ENCODE assay signal across 10 mouse cellular contexts in genomic region chr17:35258492-35259478, GRCm38 (mm10). TPM values are rescaled to one million over a fixed set of nuclear protein-coding genes. Genes with fewer than 3 reads are reported as not detected.
DNase-seq lines count a peak whose midpoint lies in the region; ATAC-seq lines count a peak whose summit lies in the region.
"Had no signal": no experiment of that assay in that cellular context is flagged by ENCODE, and none has a peak within 500 bp of the region (broad histone marks: within the 10 kb centered on the region; RNA-seq: fewer than 3 reads in every experiment).

No protein-coding gene starts in this region.

- DNase-seq in layer of hippocampus, adult 11-12 months (ENCODE audit: low spot score), result peak; percentile 67
- DNase-seq in layer of hippocampus, postnatal 10 days (ENCODE audit: low spot score in 2 of 2), result no peak
- DNase-seq in kidney, postnatal 25 days, result peak; percentile 54 to 75
- DNase-seq in hindbrain, embryonic 10.5 days (ENCODE audit: low spot score), result no peak
- no peak for DNase-seq in layer of hippocampus, postnatal 14 days (ENCODE audit: low spot score in 2 of 2)
- no peak for DNase-seq in right cerebral cortex, adult 18-20 months

- H3K4me3 ChIP-seq in hindbrain, embryonic 10.5 days, result no peak overlapping the region

- no peak overlapping the region for H3K27ac ChIP-seq in hindbrain, embryonic 10.5 days

- peaks cover 32% of the 10 kb centered on the region for H3K27me3 ChIP-seq in hindbrain, embryonic 10.5 days (ENCODE audit: insufficient read depth, poor library complexity, severe bottlenecking)

- peak; percentile 72 for ATAC-seq in common myeloid progenitor, adult 5-6 weeks (replicated peaks; ENCODE audit: low read depth, poor library complexity, severe bottlenecking)
- peak; percentile 80 for ATAC-seq in monocyte, adult 5-6 weeks (replicated peaks; ENCODE audit: insufficient number of reproducible peaks, low FRiP score, low TSS enrichment, poor library complexity, severe bottlenecking)

- no peaks in the 10 kb centered on the region for H3K9me3 ChIP-seq in hindbrain, embryonic 10.5 days

- peaks cover 21% of the 10 kb centered on the region for H3K4me1 ChIP-seq in hindbrain, embryonic 10.5 days (replicated peaks)

- 69% methylated on average over 13 of the region's 14 CpGs for WGBS in hindbrain, embryonic 10.5 days

- H3K36me3 ChIP-seq in hindbrain, embryonic 10.5 days, result peaks cover 10% of the 10 kb centered on the region

RNA-seq across cellular contexts. Expression of gene H2-D1, which starts 3.7 kb away (rescaled TPM):
- 10 to 100 TPM; 15.2 to 17.5 TPM for total RNA-seq in layer of hippocampus, postnatal 10 days (2021)
- total RNA-seq in common myeloid progenitor, adult 5-6 weeks (2017), result 427 and 466 TPM in 2 replicates
- total RNA-seq in monocyte, adult 5-6 weeks (2017), result 2,987 to 4,272 TPM (median 3,836 TPM) in 3 replicates
- polyA plus RNA-seq in hindbrain, embryonic 10.5 days (2016; fragmentation: Nextera tagmentation; extraction: Ambion mirVana), result 54.3 and 60.1 TPM in 2 replicates
- 10 to 100 TPM; 14.5 to 14.8 TPM for total RNA-seq in layer of hippocampus, postnatal 14 days (2021)

RNA-seq across cellular contexts. Expression of gene Ddx39b, which starts 17.2 kb away (rescaled TPM):
- total RNA-seq in layer of hippocampus, postnatal 10 days (2021), result 100 to 1,000 TPM; 257 to 272 TPM
- 199 and 218 TPM in 2 replicates for total RNA-seq in common myeloid progenitor, adult 5-6 weeks (2017)
- total RNA-seq in monocyte, adult 5-6 weeks (2017), result 98.8 to 141 TPM (median 101 TPM) in 3 replicates
- polyA plus RNA-seq in hindbrain, embryonic 10.5 days (2016; fragmentation: Nextera tagmentation; extraction: Ambion mirVana), result 661 and 692 TPM in 2 replicates
- total RNA-seq in layer of hippocampus, postnatal 14 days (2021), result 100 to 1,000 TPM; 234 to 244 TPM

RNA-seq across cellular contexts. Expression of gene Nfkbil1, which starts 23.2 kb away (rescaled TPM):
- 10 to 100 TPM; 14.2 to 15.5 TPM for total RNA-seq in layer of hippocampus, postnatal 10 days (2021)
- total RNA-seq in common myeloid progenitor, adult 5-6 weeks (2017), result 5.2 and 7.0 TPM in 2 replicates
- total RNA-seq in monocyte, adult 5-6 weeks (2017), result 3.6 to 10.9 TPM (median 5.1 TPM) in 3 replicates
- 10.2 and 11.6 TPM in 2 replicates for polyA plus RNA-seq in hindbrain, embryonic 10.5 days (2016; fragmentation: Nextera tagmentation; extraction: Ambion mirVana)
- total RNA-seq in layer of hippocampus, postnatal 14 days (2021), result 10 to 100 TPM; 13.2 to 14.5 TPM

RNA-seq across cellular contexts. Expression of gene Atp6v1g2, which starts 25.3 kb away (rescaled TPM):
- total RNA-seq in layer of hippocampus, postnatal 10 days (2021), result 100 to 1,000 TPM; 310 to 356 TPM
- 1.6 and 1.8 TPM in 2 replicates for total RNA-seq in common myeloid progenitor, adult 5-6 weeks (2017)
- 1.4 to 6.5 TPM (median 2.6 TPM) in 3 replicates for total RNA-seq in monocyte, adult 5-6 weeks (2017)
- 7.6 and 12.9 TPM in 2 replicates for polyA plus RNA-seq in hindbrain, embryonic 10.5 days (2016; fragmentation: Nextera tagmentation; extraction: Ambion mirVana)
- 100 to 1,000 TPM; 485 to 488 TPM for total RNA-seq in layer of hippocampus, postnatal 14 days (2021)

RNA-seq across cellular contexts. Expression of gene Gm16181, which starts 38.2 kb away (rescaled TPM):
- total RNA-seq in layer of hippocampus, postnatal 10 days (2021), result not detected
- total RNA-seq in common myeloid progenitor, adult 5-6 weeks (2017), result not detected in 2 replicates
- 0.64 to 2.9 TPM (median 2.7 TPM) in 3 replicates for total RNA-seq in monocyte, adult 5-6 weeks (2017)
- 0.42 and 0.46 TPM in 2 replicates for polyA plus RNA-seq in hindbrain, embryonic 10.5 days (2016; fragmentation: Nextera tagmentation; extraction: Ambion mirVana)
- total RNA-seq in layer of hippocampus, postnatal 14 days (2021), result not detected
- total RNA-seq: left cerebral cortex, postnatal 25 days had no signal
- polyA plus RNA-seq: brain, embryonic 14.5 days had no signal

Comparison
In these comparisons a context has a peak if more than half of its experiments do, and no peak if none do; other contexts are left out.
1. DNase-seq: peak in layer of hippocampus, adult 11-12 months (single experiment) and kidney, postnatal 25 days (2 of 2); none in layer of hippocampus, postnatal 10 days (0 of 2), hindbrain, embryonic 10.5 days (single experiment), layer of hippocampus, postnatal 14 days (0 of 2) and right cerebral cortex, adult 18-20 months (single experiment).
2. RNA of gene H2-D1, which starts 3.7 kb away (total RNA-seq): 2,987 to 4,272 TPM in monocyte, adult 5-6 weeks and 427 to 466 TPM in common myeloid progenitor, adult 5-6 weeks; 15.2 to 17.5 TPM in layer of hippocampus, postnatal 10 days and 14.5 to 14.8 TPM in layer of hippocampus, postnatal 14 days; every median in the first group is over 10 times any median in the second.